Mouse (Mus musculus): ENCODE results near the gene Wasf2. TPM values are rescaled to one million over a fixed set of nuclear protein-coding genes. Genes with fewer than 3 reads are reported as not detected.
A peak's percentile ranks its signal among the peaks of the same experiment; 100 is the strongest.

Wasf2 gene
- total and polyA plus RNA-seq, 3 experiments, result 14.9 to 59.5 (median 21.7) TPM

GRCm38 (mm10) chr4:133233285-133233976 lies 103.1 kb downstream of the Wasf2 start (continued):
- TF ChIP-seq JUND (conservative IDR thresholded peaks at IDR 0.05; ENCODE audit: low read depth, low read length) (no peak), SMC3 (IDR thresholded peaks at IDR 0.05; ENCODE audit: low read depth, low read length) (peak; percentile 79), MXI1 (IDR thresholded peaks at IDR 0.05; ENCODE audit: low read depth, low read length) (no peak), MEF2A (IDR thresholded peaks at IDR 0.05; ENCODE audit: borderline replicate concordance, low read depth, low read length) (no peak), UBTF (IDR thresholded peaks at IDR 0.05; ENCODE audit: low read depth, low read length) (no peak), EP300 (IDR thresholded peaks at IDR 0.05; ENCODE audit: low read length) (no peak), MAX (IDR thresholded peaks at IDR 0.05; ENCODE audit: low read length) (no peak), SIN3A (IDR thresholded peaks at IDR 0.05; ENCODE audit: low read length) (no peak), POLR2A (IDR thresholded peaks at IDR 0.05; ENCODE audit: low read depth, low read length) (no peak), JUN (IDR thresholded peaks at IDR 0.05; ENCODE audit: insufficient read depth, low read depth, low read length) (no peak), MAZ (IDR thresholded peaks at IDR 0.05; ENCODE audit: low read depth, low read length) (no peak), ZC3H11A (IDR thresholded peaks at IDR 0.05; ENCODE audit: low read depth, low read length) (peak; percentile 39; the same call in 1 of the 2 replicates), ZKSCAN1 (IDR thresholded peaks at IDR 0.05; ENCODE audit: borderline replicate concordance, low read depth, low read length) (peak; percentile 47; the same call in 1 of the 2 replicates), E2F4 (IDR thresholded peaks at IDR 0.05; ENCODE audit: insufficient replicate concordance, low read depth, low read length) (no peak), HCFC1 (IDR thresholded peaks at IDR 0.05; ENCODE audit: low read depth, low read length) (no peak)

GRCm38 (mm10) chr4:133234771-133235170 lies 104.5 kb downstream of the Wasf2 start:
- Histone ChIP-seq H3K36me3 (replicated peaks in 1 of 2; ENCODE audit: control insufficient read depth in 1 of 2, insufficient read depth in 1 of 2, low read length in 1 of 2) (no peaks in the 10 kb centered on the region), H3K27me3 (replicated peaks) (peaks cover 8% of the 10 kb centered on the region), H3K4me3 (replicated peaks in 1 of 3; ENCODE audit: low read depth in 2 of 3, low read length in 2 of 3, poor library complexity in 1 of 3) (no peak overlapping the region), H3K79me2 (replicated peaks; ENCODE audit: control insufficient read depth, extremely low read depth, insufficient read depth, poor library complexity, severe bottlenecking) (no peaks in the 10 kb centered on the region), H3K9ac (ENCODE audit: insufficient read depth, low read depth) (no peak overlapping the region), H3K4me2 (ENCODE audit: insufficient read depth, low read depth, poor library complexity, severe bottlenecking) (no peak overlapping the region), H3K4me1 (ENCODE audit: control insufficient read depth in 1 of 2, insufficient read depth in 2 of 2) (peaks cover 3 to 14% of the 10 kb centered on the region in 2 experiments; a peak in 3 of 4 replicates), H3K27ac (ENCODE audit: insufficient read depth, low read depth) (no peak overlapping the region), H3K9me3 (replicated peaks; ENCODE audit: low read length) (peaks cover 5% of the 10 kb centered on the region)
- DNase-seq (ENCODE audit: extremely low read depth), result no peak
- in situ Hi-C loops (cut with MboI; ENCODE audit: low pct_ligation_motif_present, low pct_unique_long_range_greater_than_20kb, low sequenced_read_pairs), result no loop called here
- dilution Hi-C loops (cut with MboI; ENCODE audit: extremely low pct_ligation_motif_present, extremely low pct_unique_long_range_greater_than_20kb, low sequenced_read_pairs), result no loop called here
- TF ChIP-seq ETS1 (conservative IDR thresholded peaks at IDR 0.05; ENCODE audit: low read depth, low read length) (no peak), MAX (IDR thresholded peaks at IDR 0.05; ENCODE audit: low read length) (no peak), HCFC1 (IDR thresholded peaks at IDR 0.05; ENCODE audit: low read depth, low read length) (no peak), ELF1 (IDR thresholded peaks at IDR 0.05; ENCODE audit: low read depth, low read length) (no peak), GABPA (IDR thresholded peaks at IDR 0.05; ENCODE audit: insufficient replicate concordance, low read depth, low read length) (no peak), CHD1 (IDR thresholded peaks at IDR 0.05; ENCODE audit: low read depth, low read length) (no peak), TBP (conservative IDR thresholded peaks at IDR 0.05; ENCODE audit: low read depth, low read length) (no peak), MXI1 (IDR thresholded peaks at IDR 0.05; ENCODE audit: low read depth, low read length) (no peak), CTCF (conservative IDR thresholded peaks at IDR 0.05 in 1 of 2, IDR thresholded peaks at IDR 0.05 in 1 of 2; ENCODE audit: low read depth in 2 of 2, low read length in 2 of 2) (no peak), MEF2A (IDR thresholded peaks at IDR 0.05; ENCODE audit: borderline replicate concordance, low read depth, low read length) (no peak), ZNF384 (IDR thresholded peaks at IDR 0.05; ENCODE audit: low read depth, low read length) (no peak), UBTF (IDR thresholded peaks at IDR 0.05; ENCODE audit: low read depth, low read length) (no peak), E2F4 (IDR thresholded peaks at IDR 0.05; ENCODE audit: insufficient replicate concordance, low read depth, low read length) (no peak), BHLHE40 (IDR thresholded peaks at IDR 0.05; ENCODE audit: low read depth, low read length) (no peak), ZKSCAN1 (IDR thresholded peaks at IDR 0.05; ENCODE audit: borderline replicate concordance, low read depth, low read length) (no peak), RAD21 (IDR thresholded peaks at IDR 0.05; ENCODE audit: low read depth, low read length) (no peak), MYC (IDR thresholded peaks at IDR 0.05; ENCODE audit: low read depth, low read length) (no peak)

All from CH12.LX (cell line).